Mouse (Mus musculus) left cerebral cortex, postnatal 14 days (tissue): ENCODE data around the gene Zfp462. TPM values are rescaled to one million over a fixed set of nuclear protein-coding genes. Genes with fewer than 3 reads are reported as not detected.

Experiments
- DNase-seq, 2 experiments: peaks; one replicate each; pipeline ENCODE4 v3.0.0; 2021 to 2022; ENCODE audit warnings: low spot score in 2 of 2, mixed read lengths in 1 of 2
- intact Hi-C: fragments of 180-260 bp; cut with DNase I; formaldehyde crosslinking; loops from one replicate; pipeline ENCODE4 v1.15.1; 2025
- total RNA-seq, 2 experiments: library from RNA; stranded (reverse); gene quantifications; 2 replicates each; pipeline ENCODE4 v1.2.3; 2021

Gene Zfp462
- total RNA-seq, 2 experiments from 2014 or later: 51.4 to 54.4 TPM

DNA sequence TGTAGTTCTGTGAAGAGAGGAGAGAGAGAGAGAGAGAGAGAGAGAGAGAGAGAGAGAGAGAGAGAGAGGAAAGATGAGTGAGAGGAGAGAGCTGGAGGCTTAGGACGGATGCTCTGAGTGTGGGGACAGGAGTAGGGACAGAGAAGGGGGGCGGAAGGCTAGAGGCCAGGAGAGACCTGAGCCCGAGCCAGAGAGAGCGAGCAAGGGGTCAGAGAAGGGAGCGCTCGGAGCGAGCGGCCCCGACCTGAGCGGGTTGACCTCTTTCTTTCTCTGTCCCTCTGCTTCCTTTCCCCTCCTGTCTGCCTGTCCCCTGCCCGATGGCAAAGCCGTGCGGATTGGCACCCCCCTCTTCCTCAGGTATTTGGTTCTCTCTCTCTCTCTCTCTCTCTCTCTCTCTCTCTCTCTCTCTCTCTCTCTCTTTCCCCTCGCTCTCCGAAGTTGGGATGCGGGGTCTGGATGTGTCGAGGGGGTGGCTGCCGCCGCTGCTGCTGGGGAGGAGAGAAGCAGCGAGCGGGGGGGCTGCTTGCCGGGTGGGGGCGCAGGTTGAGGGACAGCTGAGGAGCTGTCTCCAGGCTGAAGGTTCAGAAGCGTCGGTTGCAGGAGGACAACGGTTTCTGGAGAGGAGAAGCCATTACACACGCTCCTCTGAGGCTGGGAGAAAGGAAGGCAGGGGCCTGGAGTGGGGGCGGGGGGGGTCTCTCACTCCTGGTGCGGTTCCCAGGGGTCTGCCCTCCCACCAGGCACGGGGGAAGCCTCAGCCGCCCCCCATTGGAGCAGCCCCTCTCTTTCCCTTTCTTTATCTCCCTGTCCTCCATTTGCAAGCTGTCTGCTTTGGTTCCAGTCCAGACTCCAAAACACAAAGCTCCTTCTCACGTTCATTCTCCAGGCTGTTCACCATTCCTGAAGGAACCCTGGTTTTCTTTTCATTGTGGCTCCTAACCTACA is 4.0 kb downstream of the Zfp462 start:
- intact Hi-C loops: loop anchor here (5.0 to 10.0 kb wide), 6 partner anchors 63 to 1014 kb away; no protein-coding TSS in a partner anchor
- DNase-seq: peak in 1 of 2 experiments; percentile 49

DNA sequence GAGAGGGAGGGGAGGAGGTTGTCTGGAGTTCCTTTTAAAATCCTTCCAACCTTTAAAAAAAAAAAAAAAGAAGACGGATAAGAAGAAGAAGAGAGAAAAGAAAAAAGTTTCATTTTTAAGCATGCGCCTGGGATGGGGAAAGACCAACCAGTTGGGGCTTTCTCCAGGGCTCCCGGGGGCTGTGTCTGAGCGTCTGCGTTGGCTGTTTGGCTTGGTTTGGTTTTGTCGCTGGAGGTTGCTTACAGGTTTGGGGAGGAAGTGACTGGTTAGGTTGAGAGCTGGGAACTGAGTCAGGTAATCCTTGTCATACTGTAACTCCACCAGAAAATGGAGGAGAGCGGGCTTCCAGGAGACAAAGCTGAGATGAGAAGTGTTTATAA is 4.7 kb downstream of the Zfp462 start:
- intact Hi-C loops: loop anchor here (5.0 to 10.0 kb wide), 6 partner anchors 63 to 1015 kb away; no protein-coding TSS in a partner anchor
- DNase-seq: no peak

DNA sequence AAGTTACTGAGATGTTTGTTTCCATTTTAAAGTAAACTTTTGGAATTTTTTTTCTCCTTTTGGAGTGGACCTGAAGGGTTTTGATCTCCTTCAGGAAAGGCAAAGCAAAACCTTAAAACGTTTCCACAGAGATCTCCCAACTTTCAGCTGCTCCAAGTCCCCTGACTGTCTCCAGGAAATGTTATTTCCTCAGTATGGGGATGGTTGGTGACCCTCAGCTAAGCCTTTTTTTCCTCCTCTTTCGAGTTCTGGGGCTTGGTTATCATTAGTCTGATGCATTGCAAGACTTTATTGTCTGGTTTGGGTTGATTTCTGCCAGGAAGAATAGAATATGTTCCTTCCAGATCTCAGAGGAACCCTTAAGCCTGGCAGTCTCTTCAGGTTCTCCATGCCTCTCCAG is 5.3 kb downstream of the Zfp462 start:
- intact Hi-C loops: no loop called here
- no peak for DNase-seq

DNA sequence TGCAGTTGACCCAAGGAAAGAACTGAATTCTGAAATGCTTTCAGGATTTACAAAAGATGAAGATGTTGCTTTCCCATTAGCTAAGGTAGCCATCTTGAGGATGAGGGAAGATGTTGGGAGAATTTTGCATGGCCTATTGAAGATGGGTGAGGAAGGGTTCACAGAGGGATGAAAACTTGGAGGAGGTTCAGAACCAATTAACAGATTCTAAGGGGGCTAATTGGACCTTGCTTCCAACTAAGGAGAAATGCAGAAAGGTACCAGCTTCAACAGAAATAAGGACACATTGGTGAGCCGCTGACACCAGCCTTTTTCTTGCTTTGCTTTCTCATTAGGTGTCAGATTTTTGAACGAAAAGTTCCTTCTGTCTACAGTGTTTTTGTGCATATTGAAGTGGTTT is 6.0 kb downstream of the Zfp462 start:
- no peak for DNase-seq
- intact Hi-C loops: no loop called here

DNA sequence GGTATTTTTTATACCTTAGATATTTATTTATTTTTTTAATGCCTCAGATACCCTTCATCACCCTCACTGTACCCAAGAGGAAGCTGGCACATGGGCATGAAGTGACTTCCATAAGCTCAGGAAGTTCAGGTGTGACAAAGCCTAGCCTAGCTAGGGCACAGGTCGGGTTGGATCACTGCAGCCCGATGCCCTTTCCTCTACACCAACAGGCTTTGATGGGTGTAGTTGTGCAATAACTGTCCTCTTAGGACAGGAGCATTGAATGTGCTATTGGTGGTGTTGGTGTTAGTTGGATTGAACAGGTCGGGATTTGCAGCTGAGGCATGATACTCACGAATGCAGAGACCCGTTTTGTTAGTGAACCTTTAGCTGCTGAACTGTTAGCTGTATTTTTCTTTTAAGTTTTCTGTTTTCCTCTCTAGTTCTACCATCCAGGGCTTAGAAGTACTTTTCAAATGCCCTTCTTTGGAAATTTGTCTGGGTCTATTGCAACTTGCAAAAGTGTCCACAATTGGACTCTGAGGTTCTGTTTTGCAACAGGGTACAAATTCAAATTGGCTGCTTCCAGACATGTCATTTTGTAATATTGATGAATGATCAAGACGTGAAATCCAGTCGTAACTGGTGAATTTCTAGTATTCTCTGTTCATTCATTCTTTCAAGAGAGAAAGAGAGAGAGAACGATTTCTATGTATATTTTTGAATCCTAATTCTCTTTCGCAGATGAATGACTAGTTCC is 9.0 kb downstream of the Zfp462 start:
- DNase-seq: no peak
- intact Hi-C loops: no loop called here

DNA sequence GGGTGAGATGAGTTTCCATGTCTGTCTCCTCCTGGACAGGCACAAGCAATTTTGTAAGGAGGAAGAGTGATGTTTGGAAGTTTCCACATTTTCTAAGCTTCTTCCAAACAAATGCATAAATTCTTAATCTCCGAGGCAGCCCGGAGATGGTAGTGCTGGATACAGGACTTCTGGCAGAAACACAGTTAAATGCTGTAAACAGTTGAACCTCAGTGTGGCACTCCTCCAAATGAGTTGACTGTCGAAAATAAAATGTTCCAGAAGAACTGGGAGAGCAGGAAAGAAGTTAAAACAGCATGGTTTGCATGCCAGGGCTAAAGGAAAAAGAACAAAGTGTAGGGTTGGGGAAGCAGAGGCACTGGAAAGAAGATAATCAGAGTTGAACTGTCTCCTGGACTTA is 9.6 kb downstream of the Zfp462 start:
- DNase-seq: no peak
- intact Hi-C loops: no loop called here

DNA sequence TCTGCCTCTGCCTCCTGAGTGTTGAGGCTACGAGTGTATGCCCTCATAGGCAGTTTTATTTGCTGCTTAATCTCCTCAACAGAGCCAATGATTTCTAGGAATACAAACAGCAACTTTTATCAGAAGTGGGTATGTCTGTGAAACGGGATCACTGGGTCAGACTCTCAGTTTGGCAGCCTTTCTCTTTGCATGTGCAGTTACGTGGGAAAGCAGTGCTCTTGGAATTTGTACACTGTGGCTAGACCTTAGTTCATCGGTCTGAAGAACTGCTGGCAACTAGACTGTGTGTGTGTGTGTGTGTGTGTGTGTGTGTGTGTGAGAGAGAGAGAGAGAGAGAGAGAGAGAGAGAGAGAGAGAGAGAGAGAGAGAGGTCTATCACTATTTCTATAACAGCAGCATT is 15.9 kb downstream of the Zfp462 start:
- intact Hi-C loops: no loop called here
- no peak for DNase-seq

DNA sequence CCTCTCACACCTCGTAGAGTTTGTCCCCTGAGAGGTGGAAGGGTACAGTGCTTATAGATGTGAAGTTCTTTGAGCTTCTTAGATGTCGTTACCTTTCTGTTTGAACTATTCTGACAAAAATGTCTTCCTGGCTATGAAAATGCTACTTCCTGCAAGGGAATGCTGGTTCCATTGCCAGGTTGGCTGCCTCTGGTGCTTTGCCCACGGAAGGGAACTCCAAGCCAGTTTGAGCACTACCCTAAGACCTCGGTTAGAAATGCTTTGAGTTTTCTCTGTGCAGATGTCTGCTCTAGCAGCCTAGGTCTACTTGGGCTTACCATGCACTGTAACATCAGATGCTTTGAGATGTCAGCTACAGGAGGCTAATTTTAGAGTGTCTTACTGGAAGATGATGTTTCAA is 17.3 kb downstream of the Zfp462 start:
- intact Hi-C loops: no loop called here

DNA sequence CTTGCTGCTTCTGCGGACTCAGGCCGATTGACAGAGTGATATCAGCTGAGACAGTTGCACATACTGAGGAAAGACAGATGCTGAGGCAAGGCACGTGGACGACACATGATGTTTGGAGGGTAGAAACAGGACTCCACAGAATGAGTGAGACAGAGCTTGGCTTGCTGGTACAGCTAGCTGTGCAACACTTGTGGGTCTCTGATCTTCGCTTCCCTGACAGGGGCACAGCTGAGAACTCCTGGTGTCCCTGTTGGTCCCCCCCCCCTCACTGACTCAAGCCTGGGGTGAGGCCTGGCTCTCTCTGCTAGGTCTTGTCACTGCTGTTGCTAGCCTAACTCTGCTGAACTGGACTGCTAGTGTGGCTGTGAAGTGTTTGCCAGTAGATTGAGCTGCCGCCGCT is 18.7 kb downstream of the Zfp462 start:
- DNase-seq: no peak
- intact Hi-C loops: no loop called here

More for the DNA sequence above, 17.3 kb downstream of the Zfp462 start:
- DNase-seq: no peak

DNA sequence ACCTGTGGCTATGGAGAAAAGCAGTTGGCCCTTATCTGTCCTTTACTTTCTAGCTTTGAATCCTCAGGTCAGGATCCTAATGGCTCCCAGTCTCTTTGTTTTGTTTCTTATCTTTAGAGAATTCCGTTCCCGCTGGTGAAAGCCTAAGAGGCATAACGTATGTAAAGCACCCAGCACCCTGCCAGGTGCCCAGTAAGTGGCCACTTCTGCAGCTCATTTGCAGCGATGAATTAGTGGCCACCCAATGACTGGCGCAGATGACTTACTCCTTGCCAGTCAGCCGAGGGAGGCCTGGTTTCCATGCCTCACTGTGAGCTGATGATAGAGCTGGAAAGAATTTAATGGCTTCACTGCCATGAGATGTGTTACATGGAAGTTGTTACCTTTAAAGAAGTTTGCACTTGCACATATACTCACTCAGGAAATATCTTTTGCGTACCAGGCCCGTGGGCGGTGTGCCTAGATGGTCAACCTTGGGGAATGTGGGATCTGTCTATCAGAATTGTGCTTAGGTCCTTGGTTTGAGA is 20.4 kb downstream of the Zfp462 start:
- intact Hi-C loops: loop anchor here (5.0 kb wide), 1 partner anchor 47 kb away; no protein-coding TSS in a partner anchor
- DNase-seq: no peak

DNA sequence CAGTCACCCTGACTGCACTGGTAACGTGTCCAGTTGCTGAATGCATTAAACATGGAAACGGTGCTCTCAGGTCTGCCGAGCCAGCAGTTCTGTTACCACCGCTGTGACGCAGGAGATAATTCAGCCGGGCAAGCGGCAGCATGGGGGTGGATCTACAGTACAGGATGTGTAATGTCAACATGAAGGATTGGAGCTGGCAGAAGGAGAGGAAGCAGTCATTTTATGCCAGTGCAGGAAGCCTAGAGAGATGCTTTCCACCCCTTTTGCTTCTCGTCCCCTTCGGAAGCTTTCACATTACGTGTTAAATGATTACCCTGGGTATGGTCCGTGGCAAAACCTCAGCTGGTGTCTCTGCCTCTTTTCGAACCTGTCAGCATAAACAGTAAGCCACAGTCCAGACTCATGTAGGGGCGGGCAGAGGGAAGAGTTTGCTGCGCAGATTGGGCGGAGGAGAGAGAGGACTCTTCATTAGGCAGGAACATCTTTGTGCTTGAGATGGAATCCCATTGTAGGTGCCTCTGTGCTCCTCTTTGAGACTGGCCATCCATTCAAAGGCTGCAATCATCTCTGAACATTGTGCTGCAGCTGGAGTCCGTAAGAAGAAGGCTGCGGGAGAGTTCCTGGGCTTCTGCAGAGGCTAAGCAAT is 21.4 kb downstream of the Zfp462 start:
- DNase-seq: peak; percentile 63 to 76
- intact Hi-C loops: loop anchor here (5.0 kb wide), 1 partner anchor 46 kb away; no protein-coding TSS in a partner anchor

DNA sequence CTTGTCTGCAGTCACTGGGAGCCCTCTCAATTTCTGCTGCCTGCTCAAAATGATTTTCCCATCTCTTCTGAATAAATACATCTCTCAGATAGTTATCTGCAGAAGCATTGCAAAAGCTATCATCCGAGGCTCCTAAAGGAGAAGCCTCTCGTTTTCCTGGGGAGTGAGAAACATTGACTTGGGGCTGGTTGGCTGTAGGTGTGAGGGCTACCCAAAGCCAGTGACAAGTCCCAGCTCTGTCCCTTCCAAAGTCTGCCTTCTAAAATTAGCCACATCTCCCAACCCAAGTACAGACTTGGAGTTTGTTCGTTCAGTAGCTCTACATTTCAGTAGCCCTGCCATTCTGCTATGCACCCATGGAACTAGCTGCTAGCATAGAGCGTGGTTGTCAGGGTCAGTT is 22.3 kb downstream of the Zfp462 start:
- DNase-seq: no peak
- intact Hi-C loops: loop anchor here (5.0 kb wide), 1 partner anchor 45 kb away; no protein-coding TSS in a partner anchor

DNA sequence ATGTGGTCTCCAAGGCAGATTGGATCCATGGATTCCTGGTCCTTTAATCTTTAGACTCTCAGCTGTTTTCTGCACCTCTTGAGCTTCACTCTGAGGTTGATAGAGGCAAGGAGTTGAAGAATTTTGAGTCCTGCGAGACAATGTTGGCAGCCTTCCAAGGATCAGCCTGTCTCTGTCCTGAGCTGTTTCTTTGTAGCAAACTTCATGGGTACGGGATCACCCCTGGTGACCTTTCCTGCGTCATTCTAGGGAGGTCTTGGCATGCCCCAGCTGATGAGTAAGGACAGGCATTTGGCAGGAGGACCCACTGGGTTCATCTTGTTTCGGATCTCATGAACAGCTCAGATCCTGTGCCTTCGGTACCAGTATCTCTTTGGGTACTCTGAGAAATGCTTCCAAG is 22.9 kb downstream of the Zfp462 start:
- no peak for DNase-seq
- intact Hi-C loops: loop anchor here (5.0 kb wide), 1 partner anchor 45 kb away; no protein-coding TSS in a partner anchor

DNA sequence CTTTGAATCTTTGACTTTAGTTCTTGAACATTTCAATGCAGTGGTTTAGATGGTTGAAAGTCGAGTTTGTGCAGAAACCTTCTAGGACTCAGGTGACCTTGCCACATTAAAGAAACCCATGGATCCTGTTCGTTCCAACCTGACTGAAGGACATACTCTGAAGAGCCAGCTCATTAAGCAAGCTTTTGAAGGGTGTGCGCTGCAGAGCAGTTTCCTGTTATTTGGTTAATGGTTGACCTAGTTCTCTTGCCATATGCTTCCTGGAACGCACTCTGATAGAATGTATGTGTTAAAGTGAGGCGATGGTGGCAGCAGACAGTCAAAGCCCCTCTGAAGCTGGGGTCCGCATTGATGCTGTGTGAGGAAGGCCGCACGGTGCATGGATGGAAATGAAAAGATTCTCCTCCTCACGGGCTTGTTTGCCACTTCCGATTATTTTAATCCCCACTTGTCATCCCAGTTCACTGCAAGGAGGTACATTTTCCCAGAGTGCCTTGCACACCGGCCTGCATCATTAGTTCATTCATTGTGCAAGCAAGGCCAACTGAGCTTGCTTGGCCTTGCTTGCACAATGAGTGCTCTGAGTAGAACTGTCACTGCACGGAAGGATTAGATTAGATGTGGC is 24.9 kb downstream of the Zfp462 start:
- intact Hi-C loops: loop anchor here (5.0 kb wide), 1 partner anchor 43 kb away; no protein-coding TSS in a partner anchor

DNA sequence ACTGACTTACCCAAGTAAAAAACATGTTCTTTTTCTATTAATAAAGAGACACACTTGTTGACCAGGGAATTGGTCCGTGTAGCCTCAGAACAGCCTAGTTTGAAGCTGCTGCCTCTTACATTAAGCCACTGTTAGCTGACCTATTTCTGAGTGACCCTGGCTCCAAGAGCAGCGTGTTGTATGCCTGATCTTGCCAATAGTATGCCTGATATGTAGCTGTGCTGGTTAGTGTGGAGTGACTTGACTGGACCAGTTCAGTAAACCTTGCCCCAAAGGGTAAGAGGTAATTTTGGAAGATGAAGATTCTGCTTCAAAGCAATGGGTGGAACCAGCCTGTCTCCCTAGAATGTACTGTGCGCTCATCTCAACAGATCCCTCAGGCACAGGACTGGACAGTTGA is 26.5 kb downstream of the Zfp462 start:
- DNase-seq: no peak
- intact Hi-C loops: no loop called here

More for the DNA sequence above, 24.9 kb downstream of the Zfp462 start:
- no peak for DNase-seq

DNA sequence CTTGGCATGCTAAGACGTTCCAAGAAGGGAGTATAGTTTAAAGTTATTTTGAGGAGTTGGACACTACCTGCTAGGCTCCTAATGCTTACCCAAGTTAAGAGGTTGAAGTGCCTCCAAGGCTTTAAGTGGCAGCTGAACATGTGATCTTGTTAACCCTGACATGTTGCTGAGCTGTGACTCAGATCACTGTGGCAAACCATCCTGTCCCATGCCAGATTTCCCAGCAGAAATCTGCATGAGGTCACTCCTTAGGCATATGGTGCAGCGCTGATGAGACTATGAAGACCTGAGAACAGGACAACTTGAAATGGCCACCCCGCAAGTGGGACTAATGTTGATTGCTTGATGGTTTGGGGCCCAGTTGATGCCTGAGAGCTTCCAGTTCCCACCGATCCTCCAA is 27.2 kb downstream of the Zfp462 start:
- DNase-seq: no peak
- intact Hi-C loops: no loop called here

DNA sequence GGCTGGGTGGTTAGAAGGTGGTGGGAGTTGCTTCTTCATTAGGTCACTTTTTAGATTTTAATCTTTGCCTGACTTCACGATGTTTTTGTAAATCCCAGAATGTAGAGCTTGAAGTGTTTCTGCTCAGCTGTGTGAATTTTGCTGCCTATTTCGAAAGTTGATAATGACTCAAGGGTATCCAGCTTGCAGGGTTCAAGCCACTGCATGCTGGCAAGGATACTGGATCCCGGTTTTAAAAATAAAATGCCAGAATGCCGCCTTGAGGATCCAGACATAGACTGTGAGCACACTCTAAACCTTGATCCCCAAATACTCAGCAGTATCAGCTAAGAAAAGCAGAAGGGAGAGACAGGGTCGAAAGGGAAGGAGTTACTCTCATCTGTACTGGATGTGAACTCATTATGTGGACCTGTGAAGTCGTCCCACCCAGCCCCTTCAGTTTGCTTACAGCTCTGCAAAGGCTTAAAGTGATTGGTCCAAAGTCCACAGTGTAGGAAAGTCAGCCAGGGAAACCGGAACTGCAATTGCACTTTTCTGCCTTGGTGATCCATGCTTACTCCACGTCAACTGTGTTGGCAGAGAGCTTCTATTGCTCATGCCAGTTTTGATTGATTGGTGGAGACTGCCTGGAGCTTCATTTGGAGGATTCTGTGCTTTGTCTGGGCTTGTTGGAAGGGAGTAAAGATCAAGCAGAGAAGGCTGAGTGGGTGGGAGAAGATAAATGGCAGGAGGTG is 28.1 kb downstream of the Zfp462 start:
- intact Hi-C loops: no loop called here
- no peak for DNase-seq

DNA sequence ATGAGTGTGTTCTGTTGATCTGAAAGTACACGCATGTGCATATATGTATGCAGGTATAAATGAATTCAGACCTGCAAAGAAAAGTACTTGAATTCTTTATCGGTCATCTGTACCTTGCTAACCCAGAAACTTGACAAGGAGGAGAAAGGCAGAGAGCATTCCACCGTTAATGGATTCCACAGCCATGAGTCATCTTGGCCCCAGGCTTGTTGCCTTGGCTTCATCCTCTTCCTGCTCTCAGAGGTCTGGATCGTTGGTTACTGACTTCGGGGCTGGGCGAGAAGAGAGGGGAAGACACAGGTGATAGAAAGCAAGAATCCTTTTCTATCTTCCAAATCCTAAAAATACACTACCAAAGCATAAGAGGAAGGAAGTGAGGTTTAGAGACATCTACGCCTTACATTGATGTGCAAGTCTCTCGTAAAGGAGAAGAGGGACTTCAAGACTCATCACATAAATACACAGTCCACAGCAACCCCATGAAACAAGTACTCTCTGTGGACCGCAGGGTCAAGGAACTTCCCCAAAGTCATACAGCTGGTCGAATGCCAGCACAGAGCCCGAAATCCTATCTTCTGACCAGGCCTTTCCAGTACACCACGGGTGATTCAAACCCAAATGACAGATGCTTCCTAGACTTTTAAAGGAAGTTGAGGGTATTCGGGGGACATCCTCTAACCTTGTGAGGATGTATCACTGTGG is 35.1 kb downstream of the Zfp462 start:
- intact Hi-C loops: no loop called here
- no peak for DNase-seq
